Mouse (Mus musculus) liver, adult (tissue): ENCODE measurements around the gene Zbtb38.

Experiments used
- GATA4 ChIP-seq: IDR thresholded peaks from 2 replicates; pipeline ENCODE4 v1.6.1; 2014; ENCODE audit warnings: mild to moderate bottlenecking, low read length; ENCODE audit not compliant: insufficient replicate concordance

Zbtb38 gene

DNA sequence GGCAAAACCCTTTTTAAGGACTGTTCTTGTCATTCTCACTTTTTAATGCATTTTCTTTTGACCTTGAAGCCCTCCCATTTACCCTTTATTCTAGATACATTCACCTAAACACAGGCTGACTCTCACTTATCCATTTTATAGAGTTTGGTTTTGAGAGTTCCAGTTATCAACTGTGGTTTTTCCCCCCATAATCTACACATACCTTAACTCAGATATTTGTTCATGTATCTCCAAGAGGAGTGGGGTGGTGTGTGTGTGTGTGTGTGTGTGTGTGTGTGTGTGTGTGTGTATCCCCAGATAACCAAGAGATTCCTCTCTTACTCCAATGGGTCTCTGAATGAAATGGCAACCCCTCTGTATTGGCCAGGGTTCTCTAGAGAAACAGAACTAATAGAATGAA lies 13.4 kb upstream of the Zbtb38 start:
- TF ChIP-seq GATA4: no peak

DNA sequence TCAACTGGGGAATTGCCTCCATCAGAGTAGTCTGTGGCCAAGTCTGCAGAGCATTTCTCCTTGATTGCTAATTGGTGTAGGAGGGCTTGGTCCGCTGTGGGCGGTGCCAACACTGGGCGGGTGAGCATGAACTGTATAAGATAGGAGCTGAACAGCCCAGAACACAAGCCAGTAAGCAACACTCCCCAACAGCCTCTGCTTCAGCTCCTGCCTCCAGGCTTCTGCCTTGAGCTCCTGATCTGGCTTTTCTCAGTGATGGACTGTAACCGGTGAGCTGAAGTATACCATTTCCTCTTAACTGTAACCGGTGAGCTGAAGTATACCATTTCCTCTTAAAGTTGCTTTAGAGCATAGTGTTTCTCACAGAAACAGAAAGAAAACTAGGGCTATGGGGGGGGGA lies 12.8 kb upstream of the Zbtb38 start:
- no peak for TF ChIP-seq GATA4

DNA sequence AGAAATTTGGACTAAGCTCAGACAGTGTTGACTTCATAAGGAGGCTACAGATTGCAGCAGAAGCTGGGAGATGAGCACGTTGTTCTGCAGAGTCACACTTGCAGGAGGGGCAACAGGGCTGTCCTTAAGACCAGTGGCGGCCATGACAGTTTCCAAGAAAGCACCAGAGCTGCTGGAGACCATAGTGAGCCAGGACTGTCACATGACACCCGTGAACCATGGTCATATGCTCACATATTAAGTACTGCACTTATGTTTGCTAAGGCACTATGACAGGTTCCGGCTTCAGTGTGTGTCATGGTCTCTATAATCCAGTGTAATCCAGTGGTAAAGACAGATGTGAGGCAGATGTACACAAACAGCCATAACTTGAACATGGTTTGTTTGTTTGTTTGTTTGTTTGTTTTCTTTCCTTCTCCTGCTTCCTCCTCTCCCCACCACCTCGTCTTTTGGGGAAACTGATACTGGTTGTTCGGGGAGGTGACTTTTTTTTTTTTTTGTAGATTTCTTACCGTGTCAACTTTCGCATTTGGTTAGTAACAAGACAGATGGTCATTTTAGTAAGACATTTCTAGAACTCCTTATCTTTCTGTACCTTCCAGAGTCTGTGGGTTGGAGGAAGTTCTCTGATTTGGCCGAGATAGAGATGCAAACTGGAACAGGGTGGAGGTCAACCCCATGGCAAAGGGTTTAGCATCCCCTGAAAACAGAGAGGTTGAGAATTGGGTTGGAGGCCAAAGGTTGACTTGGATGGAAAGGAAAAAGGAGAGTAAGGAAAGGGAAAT lies 11.4 kb upstream of the Zbtb38 start:
- no peak for TF ChIP-seq GATA4

DNA sequence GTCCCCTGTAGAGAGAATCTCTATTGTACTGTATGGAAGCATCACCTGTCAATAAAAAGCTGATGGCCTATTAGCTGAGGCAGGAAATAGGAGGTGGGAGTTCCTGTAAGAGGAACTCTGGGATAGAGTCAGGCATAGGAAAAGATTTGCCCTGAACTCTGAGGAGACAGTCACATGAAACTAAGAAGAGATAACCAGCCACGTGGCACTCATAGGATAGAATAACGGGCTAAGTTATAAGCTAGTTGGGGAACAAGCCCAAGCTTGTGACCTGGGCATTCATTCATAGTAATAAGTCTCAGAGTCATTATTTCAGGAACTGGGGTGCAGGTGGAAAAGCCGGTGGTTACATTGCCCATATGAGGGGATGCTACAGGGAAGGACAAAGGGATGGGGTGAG lies 10.4 kb upstream of the Zbtb38 start:
- TF ChIP-seq GATA4: no peak

DNA sequence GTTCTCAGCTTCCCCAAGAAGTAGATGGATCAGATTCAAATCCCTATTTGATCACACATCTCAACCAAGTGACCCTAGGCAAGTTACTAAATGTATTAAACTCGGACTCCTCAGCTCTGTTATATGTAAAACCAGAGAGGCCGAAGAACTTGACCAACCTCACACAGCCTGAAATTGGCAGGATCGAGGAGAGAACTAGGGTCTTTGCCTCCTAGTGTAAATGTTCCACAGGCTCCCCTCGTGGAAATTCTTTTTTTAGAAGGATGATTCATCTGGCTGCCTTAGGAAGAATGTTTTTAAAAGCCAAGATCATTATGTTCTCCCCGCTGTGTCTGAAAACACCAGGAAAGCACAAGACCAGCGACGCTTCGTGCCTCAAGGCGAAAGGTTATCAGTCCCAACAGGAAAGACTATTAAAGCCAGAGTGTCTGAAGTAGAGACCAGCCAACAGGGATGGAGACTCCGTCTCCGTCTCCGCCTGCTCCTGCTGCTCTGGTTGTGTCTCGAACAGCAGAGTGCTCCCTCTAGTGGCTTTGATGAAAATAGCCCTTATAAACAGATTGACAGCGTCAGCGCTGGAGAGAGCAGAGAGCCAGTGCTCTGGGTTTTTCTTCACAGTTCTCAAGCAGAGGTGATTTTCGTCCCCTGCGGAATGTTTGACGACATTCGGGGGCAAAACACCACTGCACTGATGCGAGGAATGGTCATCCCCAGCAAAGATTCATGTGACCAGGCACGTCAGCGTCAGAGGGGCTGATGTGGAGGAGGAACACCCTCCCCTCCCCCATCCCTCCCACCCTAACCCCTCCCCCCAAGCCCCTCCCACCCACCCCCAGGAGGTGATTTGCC lies 6.3 kb upstream of the Zbtb38 start:
- peak; percentile 97 for TF ChIP-seq GATA4

DNA sequence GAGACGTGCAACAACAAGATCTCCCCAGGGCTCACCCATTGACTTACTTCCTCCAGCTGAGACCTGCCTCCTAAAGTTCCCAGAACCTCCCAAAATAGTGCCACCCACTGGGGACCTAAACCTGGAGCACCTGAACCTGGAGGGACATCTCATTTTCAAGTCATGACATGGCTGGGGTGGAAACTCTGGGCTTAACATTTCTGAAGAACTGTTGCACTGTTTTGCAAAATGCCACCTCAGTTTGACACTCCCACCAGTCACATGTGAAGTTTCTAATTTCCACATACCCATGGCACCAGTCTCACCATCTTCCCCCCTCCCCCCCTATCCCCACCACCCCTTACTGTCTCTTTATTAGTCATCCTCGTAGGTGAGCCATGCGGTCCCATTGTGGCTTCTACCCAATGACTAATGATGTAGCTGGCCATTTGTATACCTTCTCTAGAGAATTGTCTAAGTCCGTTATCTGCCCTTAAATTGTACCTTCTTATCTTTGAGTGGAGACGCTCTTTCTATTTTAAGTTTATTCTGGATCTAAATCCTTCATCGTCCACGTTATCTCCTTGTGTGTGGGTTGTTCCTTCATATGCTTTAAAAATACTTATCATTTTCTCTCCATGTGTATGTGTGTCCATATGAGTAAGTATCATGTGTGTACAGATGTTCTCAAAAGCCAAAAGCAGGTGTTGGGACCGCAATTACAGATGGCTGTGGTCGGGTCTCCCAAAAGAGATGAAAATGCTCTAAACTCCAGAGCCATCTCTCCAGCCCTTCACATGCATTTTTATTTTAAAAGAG lies 4.2 kb upstream of the Zbtb38 start:
- TF ChIP-seq GATA4: no peak

DNA sequence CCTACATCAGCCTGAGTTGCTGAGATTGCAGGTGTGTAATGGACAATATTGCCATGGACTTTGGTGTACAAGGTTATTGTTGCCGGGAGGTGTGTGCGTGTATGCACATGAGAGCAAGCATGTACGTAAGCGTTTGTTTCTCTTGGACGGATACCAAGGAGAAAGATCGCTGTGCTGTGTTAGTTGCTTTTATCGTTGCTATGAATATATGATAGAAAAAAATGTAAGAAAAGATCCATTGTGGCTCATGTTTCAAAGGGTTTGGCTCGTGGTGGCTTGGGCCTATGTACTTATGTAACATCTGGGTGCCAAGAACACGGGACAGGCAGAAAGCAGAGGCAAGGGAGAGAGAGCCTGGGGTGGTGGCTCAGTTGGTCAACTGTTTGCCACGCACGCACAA lies 3.1 kb upstream of the Zbtb38 start:
- TF ChIP-seq GATA4: no peak

DNA sequence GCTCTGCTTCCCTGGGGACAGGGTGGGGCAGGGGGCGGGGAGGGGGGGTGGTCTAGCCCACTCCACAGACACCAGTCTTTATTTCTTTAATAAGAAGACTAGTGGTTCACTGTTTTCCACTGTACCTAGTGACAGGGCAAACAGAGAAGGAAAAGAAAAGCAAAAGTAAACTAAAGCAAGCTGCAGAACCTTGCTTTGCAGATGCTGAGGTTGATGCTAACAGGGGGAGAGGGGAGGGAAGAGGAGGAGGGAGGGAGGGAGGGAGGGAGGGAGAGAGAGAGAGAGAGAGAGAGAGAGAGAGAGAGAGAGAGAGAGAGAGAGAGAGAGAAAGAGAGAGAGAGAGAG lies 2.0 kb upstream of the Zbtb38 start:
- TF ChIP-seq GATA4: no peak

DNA sequence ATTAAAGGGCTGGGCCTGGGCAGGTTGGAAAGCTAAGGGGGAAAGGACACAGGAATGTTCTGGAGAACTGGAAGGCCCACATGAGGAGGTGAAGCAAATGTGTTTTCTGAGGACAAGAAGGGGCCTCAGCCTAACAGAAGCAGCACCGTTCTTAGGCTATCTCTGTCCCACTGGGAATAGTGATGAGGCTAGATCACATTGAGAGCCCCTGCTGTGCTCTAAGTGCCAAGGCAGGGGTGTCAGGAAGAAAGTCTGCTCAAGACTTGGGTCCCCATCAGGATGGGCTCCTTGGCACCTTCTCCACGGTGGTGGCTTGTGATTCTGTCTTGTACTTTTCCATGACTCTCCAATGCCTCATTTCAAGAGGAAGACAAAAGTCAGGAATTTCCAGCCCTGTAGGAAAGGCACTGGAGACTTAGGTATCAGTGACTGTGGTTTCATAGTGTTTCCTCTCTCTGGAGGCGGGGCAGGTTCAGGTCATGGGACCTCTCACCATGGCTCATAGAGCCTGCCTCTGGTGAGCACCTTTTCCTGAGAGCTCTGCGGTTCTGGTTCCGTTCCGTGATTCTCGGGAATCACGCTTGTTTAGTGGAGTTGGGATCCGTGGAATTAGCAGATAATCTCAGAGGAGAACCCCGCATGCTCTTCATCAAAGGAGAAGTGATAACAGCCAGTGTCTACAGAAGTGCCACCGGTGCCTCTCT lies 1.4 kb upstream of the Zbtb38 start:
- TF ChIP-seq GATA4: no peak

DNA sequence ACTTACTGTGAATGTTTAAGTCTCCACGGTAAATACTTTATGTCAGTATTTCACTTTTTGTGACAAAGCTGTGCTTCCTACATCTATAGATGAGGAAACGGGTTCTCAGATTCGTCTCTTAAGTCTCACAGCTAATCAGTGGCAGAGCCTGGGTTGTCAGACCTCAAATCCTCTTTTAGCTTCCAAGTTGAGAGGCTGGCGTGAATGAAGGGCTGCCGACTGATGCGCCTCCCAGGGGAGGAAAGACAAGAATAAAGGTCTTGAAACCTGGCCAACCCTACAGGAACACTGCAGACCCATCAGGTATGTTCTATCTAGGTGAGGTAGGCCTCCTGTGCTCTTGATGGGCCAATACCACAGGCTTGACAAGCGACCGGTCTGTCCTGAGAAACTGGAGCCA lies 761 bp upstream of the Zbtb38 start:
- TF ChIP-seq GATA4: no peak

DNA sequence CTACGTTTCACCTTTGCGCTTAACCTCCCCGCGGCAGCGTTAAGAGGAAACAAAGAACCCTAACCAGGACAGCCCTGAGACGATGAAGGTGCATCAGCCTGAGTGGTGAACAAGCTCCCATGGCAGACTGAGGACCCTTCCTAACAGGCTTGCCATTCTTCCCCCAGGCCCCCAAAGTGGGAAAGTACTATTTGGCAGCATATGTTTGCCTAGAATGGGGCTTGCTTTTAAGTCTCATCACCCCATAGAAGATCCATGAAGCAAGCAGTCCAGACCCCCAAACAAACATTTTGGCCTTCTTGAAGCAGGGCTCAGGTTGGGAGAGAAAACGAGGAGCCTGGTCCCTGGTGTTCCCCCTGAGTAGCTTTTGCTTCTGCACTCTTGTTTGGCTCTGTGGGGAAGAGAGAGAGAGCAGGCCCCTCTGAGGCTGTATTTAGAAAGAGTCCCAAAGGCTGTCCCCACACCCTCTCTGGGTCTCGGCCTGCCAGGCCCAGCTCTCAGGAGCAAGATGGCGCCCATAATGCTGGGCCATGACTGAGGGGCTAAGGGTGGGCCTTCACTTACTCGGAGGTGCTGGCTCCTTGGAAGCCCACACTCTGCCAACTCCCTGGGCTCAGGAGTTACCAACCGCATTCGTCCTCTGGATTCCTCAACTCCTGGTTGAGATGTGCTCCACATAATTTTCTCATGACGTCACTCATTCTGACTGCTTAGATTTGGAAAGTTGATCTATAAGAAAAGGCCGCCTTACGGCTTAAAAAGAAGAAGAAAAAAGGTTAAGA lies 619 bp downstream of the Zbtb38 start:
- no peak for TF ChIP-seq GATA4

DNA sequence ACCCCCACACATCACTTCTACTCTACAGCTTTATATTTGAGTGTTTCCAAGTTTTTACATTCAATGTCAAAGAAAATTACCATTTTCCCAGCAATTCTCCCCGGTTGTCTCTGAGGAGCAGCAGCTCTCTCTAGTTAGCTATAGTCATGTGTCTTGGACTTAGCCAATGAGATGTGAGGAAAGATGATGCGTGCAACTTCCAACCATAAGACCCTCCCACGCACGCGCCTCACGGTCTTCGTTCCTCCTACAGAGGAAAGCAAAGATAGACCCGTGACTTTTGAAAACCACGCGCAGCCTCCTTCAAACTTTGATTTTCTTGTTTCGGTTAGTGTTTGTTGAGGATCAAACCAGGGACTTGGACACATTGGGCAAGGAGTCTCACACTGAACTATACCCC lies 2.0 kb downstream of the Zbtb38 start:
- no peak for TF ChIP-seq GATA4

DNA sequence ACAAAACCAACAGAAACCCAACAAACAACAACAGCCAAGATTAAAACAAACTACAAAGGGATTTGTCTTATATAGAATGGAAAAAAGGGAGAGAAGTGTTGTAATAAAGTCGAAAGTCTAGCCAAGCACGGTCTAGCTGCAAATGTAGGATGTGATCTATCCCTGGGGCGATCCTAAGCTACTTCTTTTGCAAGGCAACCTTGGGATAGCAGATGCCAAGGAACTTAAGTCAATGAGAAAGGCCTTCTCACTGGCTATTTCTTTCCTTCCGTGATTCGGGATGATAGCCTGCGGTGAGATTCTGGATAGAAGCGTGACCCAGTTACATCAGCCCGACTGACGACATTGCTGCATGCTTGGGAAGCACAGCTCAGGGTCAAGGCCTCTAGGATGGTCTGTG lies 6.1 kb downstream of the Zbtb38 start:
- TF ChIP-seq GATA4: no peak

DNA sequence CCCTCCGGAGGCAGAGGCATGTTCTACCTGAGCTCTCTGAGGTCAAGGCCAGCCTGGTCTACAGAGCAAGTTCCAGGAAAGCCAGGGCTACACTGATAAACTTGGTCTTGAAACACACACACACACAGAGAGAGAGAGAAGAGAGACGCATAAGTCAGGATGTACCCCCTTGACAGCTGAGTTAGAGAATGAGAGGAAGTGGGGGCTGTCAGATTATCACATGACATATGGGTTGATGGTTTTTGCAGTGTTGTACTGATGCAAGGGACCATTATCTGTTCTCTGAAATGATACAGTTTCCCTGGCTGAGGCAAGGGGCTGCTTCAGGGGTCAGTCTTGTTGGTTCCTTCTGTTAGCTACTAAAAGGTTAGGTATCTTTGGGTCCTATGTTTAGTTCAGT lies 7.7 kb downstream of the Zbtb38 start:
- no peak for TF ChIP-seq GATA4
